ENCODE assay signal across 10 mouse cellular contexts in the genomic region with DNA sequence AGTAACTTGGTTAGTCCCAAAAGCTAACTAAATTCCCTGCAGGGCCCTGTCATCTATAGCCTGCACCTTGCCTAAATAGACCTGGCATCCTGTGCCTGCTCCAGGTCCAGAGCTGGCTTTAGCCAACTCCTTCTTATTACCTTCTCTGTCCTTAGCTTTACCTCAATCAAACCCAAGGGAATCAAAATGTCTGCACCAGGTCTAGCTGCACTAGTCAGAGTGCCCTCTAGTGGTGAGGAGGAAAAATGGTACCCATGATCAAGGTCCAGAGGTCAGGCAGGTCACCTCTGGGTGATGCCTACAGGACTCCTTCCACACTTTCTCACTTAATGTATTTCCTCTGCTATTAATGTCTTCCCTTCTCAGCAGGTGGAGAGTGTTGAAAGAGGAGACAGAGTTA. TPM values are rescaled to one million over a fixed set of nuclear protein-coding genes. Genes with fewer than 3 reads are reported as not detected.
DNase-seq lines count a peak whose midpoint lies in the region; ATAC-seq and TF ChIP-seq lines count a peak whose summit lies in the region.
"Had no signal": no experiment of that assay in that cellular context is flagged by ENCODE, and none has a peak within 500 bp of the region (broad histone marks: within the 10 kb centered on the region; RNA-seq: fewer than 3 reads in every experiment).

No protein-coding gene starts in this region.

- H3K4me2 ChIP-seq in midbrain, postnatal 0 days (ENCODE audit: low read depth, low read length, poor library complexity, severe bottlenecking), result no peak overlapping the region
- H3K4me2 ChIP-seq in midbrain, embryonic 14.5 days (ENCODE audit: low read length), result no peak overlapping the region

- no peak overlapping the region for H3K4me3 ChIP-seq in gastrocnemius, adult 2 months
- no peak overlapping the region for H3K4me3 ChIP-seq in midbrain, postnatal 0 days (ENCODE audit: low read depth, low read length)
- no peak overlapping the region for H3K4me3 ChIP-seq in midbrain, embryonic 14.5 days (replicated peaks; ENCODE audit: low read depth, low read length)

- H3K36me3 ChIP-seq in midbrain, postnatal 0 days (ENCODE audit: insufficient read depth, low read length), result no peaks in the 10 kb centered on the region
- H3K36me3 ChIP-seq in midbrain, embryonic 14.5 days (ENCODE audit: control insufficient read depth, insufficient read depth, low read length), result no peaks in the 10 kb centered on the region

- no peaks in the 10 kb centered on the region for H3K4me1 ChIP-seq in midbrain, postnatal 0 days (ENCODE audit: insufficient read depth, low read length)
- no peaks in the 10 kb centered on the region for H3K4me1 ChIP-seq in midbrain, embryonic 14.5 days (ENCODE audit: control insufficient read depth, insufficient read depth, low read length)

- no peak for DNase-seq in gastrocnemius, adult 2 months
- no peak for DNase-seq in gastrocnemius, postnatal 4 days (ENCODE audit: low spot score in 2 of 2)
- no peak for DNase-seq in midbrain, postnatal 0 days (ENCODE audit: low spot score)
- no peak for DNase-seq in midbrain, embryonic 14.5 days
- no peak for DNase-seq in cerebellum, adult 18-20 months
- DNase-seq in adrenal gland, adult 18-20 months (ENCODE audit: low spot score in 2 of 2), result no peak
- DNase-seq: cerebellum, adult 8-10 months had no signal

- no peak for ATAC-seq in midbrain, postnatal 0 days (ENCODE audit: low FRiP score)
- no peak for ATAC-seq in midbrain, embryonic 14.5 days (ENCODE audit: low FRiP score, low TSS enrichment)
- peak; percentile 86 for ATAC-seq in common myeloid progenitor, adult 5-6 weeks (replicated peaks; ENCODE audit: low read depth, poor library complexity, severe bottlenecking)
- peak; percentile 41; the same call in 1 of the 2 replicates for ATAC-seq in neutrophil, adult 5-6 weeks (ENCODE audit: extremely low read depth, insufficient number of reproducible peaks, low FRiP score, poor library complexity, severe bottlenecking)
- ATAC-seq: midbrain, embryonic 16.5 days had no signal

- H3K27ac ChIP-seq in gastrocnemius, adult 2 months, result no peak overlapping the region
- H3K27ac ChIP-seq in midbrain, postnatal 0 days (ENCODE audit: low read depth, low read length), result no peak overlapping the region
- no peak overlapping the region for H3K27ac ChIP-seq in midbrain, embryonic 14.5 days (replicated peaks; ENCODE audit: low read depth, low read length)

- intact Hi-C loops in gastrocnemius, adult 2 months (cut with DNase I), result loop anchor here (10.0 kb wide), 1 partner anchor 268 kb away; no protein-coding TSS in a partner anchor

- no peaks in the 10 kb centered on the region for H3K9me3 ChIP-seq in midbrain, postnatal 0 days (ENCODE audit: low read length)
- H3K9me3 ChIP-seq in midbrain, embryonic 14.5 days (ENCODE audit: control insufficient read depth, low read length), result no peaks in the 10 kb centered on the region

- H3K27me3 ChIP-seq in midbrain, postnatal 0 days (ENCODE audit: insufficient read depth, low read length), result no peaks in the 10 kb centered on the region
- no peaks in the 10 kb centered on the region for H3K27me3 ChIP-seq in midbrain, embryonic 14.5 days (ENCODE audit: control insufficient read depth, insufficient read depth, low read length)

- peak; percentile 61 for TF ChIP-seq CTCF in gastrocnemius, adult 2 months (IDR thresholded peaks at IDR 0.05)
- TF ChIP-seq CTCF in midbrain, postnatal 0 days (IDR thresholded peaks at IDR 0.05), result peak; percentile 52

- H3K9ac ChIP-seq in midbrain, postnatal 0 days (replicated peaks; ENCODE audit: low read length, poor library complexity, severe bottlenecking), result no peak overlapping the region
- H3K9ac ChIP-seq in midbrain, embryonic 14.5 days (replicated peaks; ENCODE audit: low read length), result no peak overlapping the region

RNA-seq across cellular contexts. Expression of gene Rnf152, which starts 6.2 kb away (rescaled TPM):
- under 1 TPM; 0.31 to 0.64 TPM for total RNA-seq in gastrocnemius, adult 2 months (2021)
- total RNA-seq in gastrocnemius, postnatal 4 days (2021), result 1 to 10 TPM; 2.6 TPM
- total RNA-seq in midbrain, postnatal 0 days (2014; rRNA removed), result 35.5 and 50.8 TPM in 2 replicates
- polyA plus RNA-seq in midbrain, postnatal 0 days (2015; fragmentation: Nextera tagmentation; extraction: Ambion mirVana), result 19.2 and 21.0 TPM in 2 replicates
- polyA plus RNA-seq in midbrain, embryonic 14.5 days (2014; fragmentation: Nextera tagmentation; extraction: Ambion mirVana), result 25.7 and 28.9 TPM in 2 replicates
- total RNA-seq in common myeloid progenitor, adult 5-6 weeks (2017), result not detected in 2 replicates
- total RNA-seq in neutrophil, adult 5-6 weeks (2017), result 0.12 and 0.25 TPM in 2 replicates
- 1 to 10 TPM; 2.0 to 2.5 TPM for total RNA-seq in adrenal gland, adult 18-20 months (2021)

Comparison
In these comparisons a context has a peak if more than half of its experiments do, and no peak if none do; other contexts are left out.
1. ATAC-seq: peak in common myeloid progenitor, adult 5-6 weeks (single experiment) and neutrophil, adult 5-6 weeks (single experiment); none in midbrain, postnatal 0 days (single experiment) and midbrain, embryonic 14.5 days (single experiment).
2. RNA of gene Rnf152, which starts 6.2 kb away (total RNA-seq): 35.5 to 50.8 TPM in midbrain, postnatal 0 days; 2.6 TPM in gastrocnemius, postnatal 4 days, 2.0 to 2.5 TPM in adrenal gland, adult 18-20 months, 0.31 to 0.64 TPM in gastrocnemius, adult 2 months, 0.12 to 0.25 TPM in neutrophil, adult 5-6 weeks and not detected in common myeloid progenitor, adult 5-6 weeks; every median in the first group is over 10 times any median in the second.